Mouse (Mus musculus) brown adipose tissue, adult 24 weeks (tissue): Measurements from ENCODE around the gene Fstl4. TPM values are rescaled to one million over a fixed set of nuclear protein-coding genes. Genes with fewer than 3 reads are reported as not detected.

Experiments used
- H3K27ac ChIP-seq: fragments of 200-500 bp; replicated peaks from 2 replicates; pipeline ENCODE4 v1.5.1; 2012; ENCODE audit warnings: low read depth, mild to moderate bottlenecking, low read length
- H3K4me1 ChIP-seq: fragments of 200-500 bp; 2 replicates; pipeline ENCODE4 v1.6.1; 2012; ENCODE audit warnings: low read length, mixed read lengths; ENCODE audit not compliant: control insufficient read depth, insufficient read depth, insufficient read length
- H3K4me3 ChIP-seq: fragments of 200-500 bp; 2 replicates; pipeline ENCODE4 v1.5.1; 2012; ENCODE audit warnings: low read depth, mild to moderate bottlenecking, low read length, moderate library complexity; ENCODE audit not compliant: insufficient read depth
- polyA plus RNA-seq: library from polyadenylated mRNA; stranded (reverse); fragments of >200 nt; gene quantifications from 2 replicates; pipeline ENCODE4 v1.2.4, GENCODE M21; 2012; ENCODE audit not compliant: missing spikeins, insufficient read depth, insufficient read length

The Fstl4 gene
- polyA plus RNA-seq, 1 experiment, result not detected

DNA sequence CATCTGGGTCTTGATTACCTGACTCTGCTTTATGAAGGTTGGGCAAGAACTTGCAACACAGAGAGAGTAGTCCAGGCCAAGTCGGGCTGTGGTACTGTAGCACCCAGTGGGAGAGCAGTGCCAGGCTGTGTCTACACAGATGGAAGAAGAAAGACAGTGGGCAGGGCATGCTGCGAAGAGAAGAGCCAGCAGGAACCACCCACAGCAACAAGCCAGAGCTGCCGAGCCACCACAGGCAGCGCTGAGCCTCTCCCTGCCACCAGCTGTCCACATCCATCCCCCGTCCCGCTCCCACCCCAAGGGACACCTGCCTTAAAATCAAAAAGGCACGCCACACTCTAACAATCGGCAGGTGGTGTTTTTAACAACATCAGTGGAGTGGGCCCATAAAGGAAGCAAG lies 332.9 kb downstream of the Fstl4 start:
- Histone ChIP-seq H3K4me1 (no peaks in the 10 kb centered on the region), H3K4me3 (no peak overlapping the region), H3K27ac (no peak overlapping the region)

DNA sequence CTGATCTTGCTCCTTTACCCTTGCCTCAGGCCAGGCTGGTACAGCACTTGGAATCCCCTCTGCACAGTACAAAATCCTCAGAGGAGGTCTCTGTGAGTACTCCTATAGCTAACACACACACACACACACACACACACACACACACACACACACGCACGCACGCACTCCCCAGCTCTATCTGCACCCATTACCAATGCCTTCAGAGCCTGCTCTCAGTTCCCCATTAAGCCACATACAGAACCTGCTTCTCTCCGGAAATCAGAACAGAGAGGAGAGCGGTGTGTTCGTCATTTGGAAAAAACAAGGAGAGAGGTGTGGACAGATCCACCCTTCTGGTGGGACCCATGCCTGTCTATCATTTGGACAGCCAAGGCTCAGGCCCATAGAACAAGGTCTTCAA lies 333.4 kb downstream of the Fstl4 start:
- Histone ChIP-seq H3K27ac (no peak overlapping the region), H3K4me1 (no peaks in the 10 kb centered on the region), H3K4me3 (no peak overlapping the region)

- no peak overlapping the region for H3K4me3 ChIP-seq
- no peaks in the 10 kb centered on the region for H3K4me1 ChIP-seq
- H3K27ac ChIP-seq, result no peak overlapping the region
Observed at GRCm38 (mm10) chr11:53098780-53099198, 334.4 kb downstream of the Fstl4 start.

DNA sequence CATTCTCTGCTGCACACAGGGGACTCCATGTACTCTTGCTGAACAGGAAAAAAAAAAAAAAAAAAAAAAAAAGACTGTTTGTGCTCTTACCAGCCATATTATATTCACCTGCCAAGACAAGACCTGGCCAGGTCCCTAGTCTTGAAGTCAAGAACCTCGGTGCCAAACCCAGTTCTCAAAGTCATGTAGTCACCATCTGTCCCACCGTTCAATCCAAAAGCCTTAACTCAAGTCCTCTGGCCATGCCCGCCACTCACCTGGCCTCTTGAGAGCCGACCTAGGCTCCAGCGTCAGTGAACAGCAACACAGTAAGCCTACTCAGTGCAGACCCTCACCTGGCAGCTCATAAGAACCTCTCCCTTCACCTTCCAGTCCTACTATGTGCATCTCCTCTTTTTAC lies 334.9 kb downstream of the Fstl4 start:
- no peak overlapping the region for H3K4me3 ChIP-seq
- H3K4me1 ChIP-seq, result no peaks in the 10 kb centered on the region
- H3K27ac ChIP-seq, result no peak overlapping the region

DNA sequence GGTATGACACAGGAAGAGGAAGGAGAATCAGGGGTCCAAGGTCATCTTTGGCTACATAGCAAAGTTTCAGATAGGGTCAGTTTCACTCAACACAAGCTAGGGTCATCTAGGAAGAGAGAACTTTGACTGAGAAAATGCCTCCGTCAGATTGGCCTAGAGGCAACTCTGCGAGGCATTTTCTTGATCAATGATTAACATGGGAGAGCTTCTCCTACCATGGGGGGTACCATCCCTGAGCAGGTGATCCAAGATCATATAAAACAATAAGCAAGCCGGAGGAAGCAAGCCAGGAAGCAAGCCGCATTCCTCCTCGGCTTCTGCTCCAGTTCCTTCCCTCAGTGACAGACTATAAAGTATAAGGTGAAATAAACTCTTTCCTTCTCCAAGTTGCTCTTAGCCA lies 337.3 kb downstream of the Fstl4 start:
- no peak overlapping the region for H3K4me3 ChIP-seq
- no peak overlapping the region for H3K27ac ChIP-seq
- no peaks in the 10 kb centered on the region for H3K4me1 ChIP-seq

DNA sequence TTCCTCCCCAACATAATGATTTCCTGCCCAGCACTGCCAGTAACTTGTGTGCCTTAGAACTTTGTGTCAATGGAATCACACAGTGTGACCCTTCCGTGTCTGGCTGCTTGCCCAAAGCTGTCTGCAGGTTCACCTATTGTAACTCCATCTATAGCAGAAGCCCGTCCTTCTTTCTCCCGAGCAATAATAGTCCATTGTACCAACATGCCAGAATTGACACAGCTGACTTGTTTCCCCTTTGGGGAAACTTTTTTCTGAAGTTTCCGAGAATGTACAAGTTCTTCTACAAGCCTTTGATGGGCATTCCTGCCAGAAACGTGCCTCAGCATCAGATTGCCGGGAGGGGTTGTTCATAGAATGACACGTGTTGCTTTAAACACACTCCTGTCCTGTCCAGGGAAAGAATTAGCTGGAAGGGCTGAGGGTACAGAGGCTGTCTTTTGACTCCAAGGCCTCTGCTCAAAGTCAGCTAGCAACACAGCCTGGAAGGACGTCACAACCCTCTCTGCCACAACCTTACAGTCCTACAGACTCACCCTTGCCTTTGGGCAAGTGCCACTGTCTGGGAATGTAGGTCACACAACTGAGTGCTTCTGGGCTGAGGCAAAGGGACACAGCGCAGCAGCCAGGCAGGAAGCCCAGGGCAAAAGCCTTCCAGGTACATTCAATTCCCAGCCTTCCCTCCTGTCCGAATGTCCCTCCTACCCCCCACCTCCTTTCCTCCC lies 339.3 kb downstream of the Fstl4 start:
- H3K4me1 ChIP-seq, result no peaks in the 10 kb centered on the region
- H3K4me3 ChIP-seq, result no peak overlapping the region
- no peak overlapping the region for H3K27ac ChIP-seq

- H3K4me3 ChIP-seq, result no peak overlapping the region
- no peaks in the 10 kb centered on the region for H3K4me1 ChIP-seq
- no peak overlapping the region for H3K27ac ChIP-seq
Observed at GRCm38 (mm10) chr11:53107706-53108105, 343.3 kb downstream of the Fstl4 start.

DNA sequence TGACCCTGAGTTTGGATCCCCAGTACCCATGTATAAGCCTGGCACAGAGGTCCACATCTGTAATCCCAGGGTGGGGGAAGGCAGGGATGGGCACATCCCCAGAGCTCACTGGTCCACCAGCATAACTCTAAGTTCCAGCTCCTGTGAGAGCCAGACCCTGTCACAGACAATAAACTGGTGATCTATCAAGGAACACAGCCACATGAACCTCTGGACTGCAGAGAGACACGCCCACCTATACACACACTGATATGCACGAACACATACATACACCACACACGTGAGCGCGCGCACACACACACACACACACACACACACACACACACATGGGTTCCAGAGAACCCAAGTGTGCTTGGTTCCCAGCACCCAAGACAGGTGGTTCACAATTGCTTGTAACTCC lies 344.4 kb downstream of the Fstl4 start:
- no peaks in the 10 kb centered on the region for H3K4me1 ChIP-seq
- H3K27ac ChIP-seq, result no peak overlapping the region
- H3K4me3 ChIP-seq, result no peak overlapping the region

DNA sequence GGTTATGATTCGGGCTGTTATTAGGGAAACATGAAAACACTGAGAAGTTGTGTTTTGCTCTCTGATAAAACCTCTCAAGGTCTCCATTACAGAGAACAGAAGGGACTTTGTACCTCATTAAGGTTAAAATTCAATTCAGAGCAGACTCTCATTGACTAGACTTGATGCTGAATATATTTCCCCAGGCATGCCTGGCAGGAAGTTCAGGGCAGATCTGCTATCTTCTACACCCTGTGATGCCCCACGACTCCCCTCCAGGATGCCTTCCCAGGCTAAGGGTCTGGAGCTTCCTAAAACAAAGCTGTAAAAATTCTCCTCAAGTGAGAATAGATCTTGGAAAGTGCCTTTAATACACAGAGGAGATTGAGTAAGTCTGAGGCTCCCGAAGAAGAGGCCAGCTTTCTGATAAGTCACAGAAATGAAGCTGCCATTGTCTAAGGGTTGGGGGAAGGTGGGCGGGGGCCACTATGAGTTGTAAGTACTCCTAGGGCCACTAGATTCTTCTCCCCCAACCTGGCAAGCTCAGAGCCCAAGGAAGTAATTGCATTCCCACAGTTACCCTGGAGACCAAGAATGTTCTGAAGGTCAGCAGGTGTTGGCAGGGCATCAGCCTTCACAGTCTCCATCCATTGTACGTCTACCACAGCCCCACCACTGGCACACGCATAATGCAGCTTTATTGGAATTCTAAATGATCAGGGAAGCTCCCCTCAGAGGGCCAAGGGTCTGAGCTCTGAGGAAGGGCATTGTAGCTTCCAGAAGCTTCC lies 345.4 kb downstream of the Fstl4 start:
- H3K4me1 ChIP-seq, result no peaks in the 10 kb centered on the region
- no peak overlapping the region for H3K4me3 ChIP-seq
- no peak overlapping the region for H3K27ac ChIP-seq

GRCm38 (mm10) chr11:53115711-53116110 lies 351.3 kb downstream of the Fstl4 start:
- no peak overlapping the region for H3K27ac ChIP-seq
- no peaks in the 10 kb centered on the region for H3K4me1 ChIP-seq
- no peak overlapping the region for H3K4me3 ChIP-seq

DNA sequence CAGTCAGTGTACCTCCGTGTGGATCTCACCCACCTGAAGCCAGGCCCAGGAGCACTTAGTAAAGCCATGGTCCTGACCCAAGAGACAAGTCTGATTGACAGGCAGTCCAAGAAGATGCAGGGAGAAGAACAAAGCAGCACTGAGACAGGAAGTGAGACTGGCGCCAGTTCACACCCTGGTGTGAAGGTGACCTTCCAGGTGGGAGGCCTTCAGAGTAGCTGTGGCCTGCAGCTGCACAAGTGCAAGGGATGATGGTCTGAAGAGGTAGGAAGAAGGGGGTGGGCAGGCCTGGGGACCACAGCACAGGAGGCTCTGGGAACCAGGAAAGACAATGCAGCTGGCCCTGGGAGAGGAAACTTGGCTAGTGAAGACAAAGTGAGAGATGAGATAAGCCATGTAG lies 351.9 kb downstream of the Fstl4 start:
- Histone ChIP-seq H3K27ac (no peak overlapping the region), H3K4me3 (no peak overlapping the region), H3K4me1 (no peaks in the 10 kb centered on the region)

DNA sequence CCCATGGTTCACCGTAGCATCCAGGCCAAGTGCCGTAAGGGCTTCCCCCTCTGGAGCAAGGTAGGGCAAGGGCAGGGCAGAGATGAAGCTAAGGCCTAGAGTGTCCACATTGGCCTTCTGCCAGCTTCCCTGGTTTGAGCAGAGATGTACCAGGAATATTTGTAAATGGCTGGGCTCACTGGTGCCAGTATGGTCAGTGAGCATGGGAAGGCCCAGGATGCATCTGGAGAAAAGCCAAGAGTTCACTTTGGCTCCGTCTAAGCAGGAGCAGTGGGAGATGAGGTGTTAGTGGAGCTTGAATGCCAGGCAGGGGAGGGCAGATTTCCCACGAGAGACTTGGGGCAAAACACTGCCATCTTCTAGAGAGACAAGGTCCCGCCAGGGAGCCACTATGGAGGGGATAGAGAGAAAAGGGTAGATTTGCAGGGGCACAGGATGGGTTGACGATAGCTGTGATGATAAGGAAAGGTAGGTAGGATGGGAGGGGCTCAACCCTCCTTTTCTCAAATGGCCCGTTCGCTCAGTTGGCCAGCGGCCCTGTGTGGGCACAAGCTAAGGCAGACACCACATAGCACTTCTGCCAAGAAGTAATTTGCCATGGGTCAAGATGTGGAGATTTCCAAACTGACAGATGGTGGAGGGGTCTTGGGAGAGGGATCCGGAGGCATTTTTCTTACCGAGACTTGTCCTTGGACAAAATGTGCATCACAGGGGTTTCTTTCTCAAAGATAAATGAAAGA lies 354.0 kb downstream of the Fstl4 start:
- no peak overlapping the region for H3K27ac ChIP-seq
- no peak overlapping the region for H3K4me3 ChIP-seq
- no peaks in the 10 kb centered on the region for H3K4me1 ChIP-seq

- Histone ChIP-seq H3K4me3 (no peak overlapping the region), H3K4me1 (no peaks in the 10 kb centered on the region), H3K27ac (no peak overlapping the region)
Observed at GRCm38 (mm10) chr11:53119966-53120365, 355.5 kb downstream of the Fstl4 start.

DNA sequence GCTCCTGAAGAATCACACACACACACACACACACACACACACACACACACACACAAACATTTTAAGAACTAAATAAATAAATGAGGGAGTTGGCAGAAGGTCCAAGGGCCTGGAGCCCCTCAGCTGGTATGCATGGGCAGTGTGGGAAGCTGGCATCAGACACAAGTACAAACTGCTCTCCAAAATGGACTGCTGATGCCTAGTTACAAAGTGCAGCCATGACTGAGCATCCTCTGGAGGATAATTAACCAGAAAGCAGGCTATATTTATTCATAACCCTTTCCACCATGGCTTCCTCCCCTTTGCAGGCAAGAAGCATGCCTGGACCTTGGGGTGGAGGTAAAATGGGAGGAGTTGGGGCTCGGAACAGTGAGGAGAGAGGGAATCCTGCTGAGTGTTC lies 356.8 kb downstream of the Fstl4 start:
- no peaks in the 10 kb centered on the region for H3K4me1 ChIP-seq
- H3K4me3 ChIP-seq, result no peak overlapping the region
- H3K27ac ChIP-seq, result no peak overlapping the region

GRCm38 (mm10) chr11:53124799-53125198 lies 360.4 kb downstream of the Fstl4 start:
- Histone ChIP-seq H3K27ac (no peak overlapping the region), H3K4me3 (no peak overlapping the region), H3K4me1 (no peaks in the 10 kb centered on the region)
